Mouse (Mus musculus): ENCODE results near the gene Chac1. TPM values are rescaled to one million over a fixed set of nuclear protein-coding genes. Genes with fewer than 3 reads are reported as not detected.

Gene Chac1
- total RNA-seq, 2 experiments from 2014 or later = 7.7 to 9.2 TPM

- DNase-seq (ENCODE audit: low spot score in 2 of 2) = no peak
Observed at GRCm38 (mm10) chr2:119367346-119367745, 16.3 kb downstream of the Chac1 start.

GRCm38 (mm10) chr2:119370116-119370515 is 19.1 kb downstream of the Chac1 start:
- DNase-seq (ENCODE audit: low spot score in 2 of 2) = no peak

- DNase-seq (ENCODE audit: low spot score in 2 of 2) = no peak
Observed at GRCm38 (mm10) chr2:119377286-119377685, 26.3 kb downstream of the Chac1 start.

- no peak for DNase-seq (ENCODE audit: low spot score in 2 of 2)
Observed at GRCm38 (mm10) chr2:119377826-119378225, 26.8 kb downstream of the Chac1 start.

GRCm38 (mm10) chr2:119379455-119379854 is 28.4 kb downstream of the Chac1 start:
- DNase-seq (ENCODE audit: low spot score in 2 of 2) = no peak

- no peak for DNase-seq (ENCODE audit: low spot score in 2 of 2)
Observed at GRCm38 (mm10) chr2:119388266-119388665, 37.2 kb downstream of the Chac1 start.

GRCm38 (mm10) chr2:119389992-119390391 is 39.0 kb downstream of the Chac1 start:
- no peak for DNase-seq (ENCODE audit: low spot score in 2 of 2)

GRCm38 (mm10) chr2:119398252-119398651 is 47.2 kb downstream of the Chac1 start:
- DNase-seq (ENCODE audit: low spot score in 2 of 2) = no peak

GRCm38 (mm10) chr2:119398665-119399064 is 47.6 kb downstream of the Chac1 start:
- DNase-seq (ENCODE audit: low spot score in 2 of 2) = no peak

GRCm38 (mm10) chr2:119399313-119399712 is 48.3 kb downstream of the Chac1 start:
- DNase-seq (ENCODE audit: low spot score in 2 of 2) = no peak

Other genes starting within 250 kb of the Chac1 start
- 1 to 10 TPM in 1 of 2 experiments, under 1 TPM in 1; 0.70 to 1.5 TPM for gene Rad51, start 238.4 kb upstream of the Chac1 start, total RNA-seq (2021)
- gene Rmdn3, start 194.2 kb upstream of the Chac1 start, total RNA-seq (2021) = 10 to 100 TPM; 57.3 to 65.9 TPM
- 1 to 10 TPM in 1 of 2 experiments, under 1 TPM in 1; 0.56 to 1.0 TPM for gene Gchfr, start 183.5 kb upstream of the Chac1 start, total RNA-seq (2021)
- not detected for gene Gm14137, start 176.7 kb upstream of the Chac1 start, total RNA-seq (2021)
- gene Zfyve19, start 142.6 kb upstream of the Chac1 start, total RNA-seq (2021) = 10 to 100 TPM; 24.2 to 37.3 TPM
- 10 to 100 TPM; 15.9 to 17.7 TPM for gene Dnajc17, start 142.4 kb upstream of the Chac1 start, total RNA-seq (2021)
- gene Ppp1r14d, start 121.3 kb upstream of the Chac1 start, total RNA-seq (2021) = not detected
- 1 to 10 TPM; 1.6 to 1.9 TPM for gene Spint1, start 113.9 kb upstream of the Chac1 start, total RNA-seq (2021)
- gene Rhov, start 80.0 kb upstream of the Chac1 start, total RNA-seq (2021) = 10 to 100 TPM; 11.6 to 11.8 TPM
- 10 to 100 TPM; 50.6 to 51.2 TPM for gene Vps18, start 62.5 kb upstream of the Chac1 start, total RNA-seq (2021)
- gene Dll4, start 25.4 kb upstream of the Chac1 start, total RNA-seq (2021) = 1 to 10 TPM; 1.6 to 2.3 TPM
- 10 to 100 TPM; 21.6 to 21.7 TPM for gene Ino80, start 126.5 kb downstream of the Chac1 start, total RNA-seq (2021)
- under 1 TPM; 0.63 to 0.74 TPM for gene Exd1, start 196.4 kb downstream of the Chac1 start, total RNA-seq (2021)
- gene Chp1, start 196.5 kb downstream of the Chac1 start, total RNA-seq (2021) = 100 to 1,000 TPM; 183 to 190 TPM